Mouse (Mus musculus) MEL (cell line): ENCODE measurements around the gene Gm28374. TPM values are rescaled to one million over a fixed set of nuclear protein-coding genes. Genes with fewer than 3 reads are reported as not detected.

Experiments used
- DNase-seq: peaks from one replicate; pipeline ENCODE4 v3.0.0; 2011; ENCODE audit warnings: low read depth, low spot score
- H3K27ac ChIP-seq: 2 replicates; pipeline ENCODE4 v1.5.1; 2012; ENCODE audit warnings: low read depth, mild to moderate bottlenecking, control low read depth, low read length, moderate library complexity; ENCODE audit not compliant: control insufficient read depth
- H3K27me3 ChIP-seq, 2 experiments: fragments of 150-350 bp in 1 of 2; sonication (generic) in 1 of 2; 2 replicates each; pipeline ENCODE4 v1.6.1; 2012; ENCODE audit warnings: low read length in 2 of 2, mild to moderate bottlenecking in 2 of 2, improper control_type of control experiment in 1 of 2, moderate library complexity in 1 of 2; ENCODE audit not compliant: insufficient read depth in 2 of 2, control insufficient read depth in 1 of 2
- H3K36me3 ChIP-seq, 2 experiments: 2 replicates each; pipeline ENCODE4 v1.6.1; 2012 to 2014; ENCODE audit warnings: low read length in 2 of 2, improper control_type of control experiment in 1 of 2, inconsistent platforms in 1 of 2, mild to moderate bottlenecking in 1 of 2; ENCODE audit not compliant: insufficient read depth in 2 of 2, control insufficient read depth in 1 of 2
- H3K4me1 ChIP-seq, 2 experiments: fragments of 150-350 bp in 1 of 2; sonication (generic) in 1 of 2; 2 replicates each; pipeline ENCODE4 v1.6.1; 2012; ENCODE audit warnings: low read length in 2 of 2, improper control_type of control experiment in 1 of 2, mild to moderate bottlenecking in 1 of 2; ENCODE audit not compliant: insufficient read depth in 2 of 2, control insufficient read depth in 1 of 2
- H3K4me3 ChIP-seq, 2 experiments: fragments of 150-350 bp in 1 of 2; sonication (generic) in 1 of 2; 2 replicates each; pipeline ENCODE4 v1.5.1; 2012; ENCODE audit warnings: low read depth in 2 of 2, low read length in 2 of 2, mild to moderate bottlenecking in 2 of 2, moderate library complexity in 2 of 2, control low read depth in 1 of 2, improper control_type of control experiment in 1 of 2; ENCODE audit not compliant: control insufficient read depth in 1 of 2, insufficient read depth in 1 of 2
- H3K79me2 ChIP-seq: 2 replicates; pipeline ENCODE4 v1.6.1; 2012; ENCODE audit warnings: mild to moderate bottlenecking, low read length, moderate library complexity; ENCODE audit not compliant: control insufficient read depth, poor library complexity, insufficient read depth
- H3K9ac ChIP-seq: 2 replicates; pipeline ENCODE4 v1.6.1; 2012; ENCODE audit warnings: low read depth, mild to moderate bottlenecking, control low read depth, low read length, moderate library complexity; ENCODE audit not compliant: control insufficient read depth, poor library complexity, severe bottlenecking
- H3K9me3 ChIP-seq: fragments of 150-350 bp; sonication (generic); replicated peaks from 2 replicates; pipeline ENCODE4 v1.6.1; 2012; ENCODE audit warnings: mild to moderate bottlenecking, low read length, improper control_type of control experiment, moderate library complexity; ENCODE audit not compliant: insufficient read depth
- CHD2 ChIP-seq: IDR thresholded peaks from 2 replicates; pipeline ENCODE4 v1.6.1; 2011; ENCODE audit warnings: low read length, improper control_type of control experiment
- E2F4 ChIP-seq: IDR thresholded peaks from 2 replicates; pipeline ENCODE4 v1.6.1; 2011; ENCODE audit warnings: low read depth, low read length, improper control_type of control experiment, borderline replicate concordance
- ELF1 ChIP-seq: IDR thresholded peaks from 2 replicates; pipeline ENCODE4 v1.6.1; 2014; ENCODE audit warnings: low read depth, mild to moderate bottlenecking, inconsistent platforms, low read length, improper control_type of control experiment, moderate library complexity
- EP300 ChIP-seq, 2 experiments: IDR thresholded peaks; 2 replicates each; pipeline ENCODE4 v1.6.1; 2011; ENCODE audit warnings: improper control_type of control experiment in 2 of 2, low read length in 2 of 2, low read depth in 1 of 2, mild to moderate bottlenecking in 1 of 2
- ETS1 ChIP-seq: IDR thresholded peaks from 2 replicates; pipeline ENCODE4 v1.6.1; 2012; ENCODE audit warnings: low read depth, mild to moderate bottlenecking, inconsistent platforms, low read length, improper control_type of control experiment, moderate library complexity
- GABPA ChIP-seq: IDR thresholded peaks from 2 replicates; pipeline ENCODE4 v1.6.1; 2012; ENCODE audit warnings: low read depth, mild to moderate bottlenecking, inconsistent platforms, low read length, improper control_type of control experiment, moderate library complexity
- HCFC1 ChIP-seq: IDR thresholded peaks from 2 replicates; pipeline ENCODE4 v1.6.1; 2012; ENCODE audit warnings: low read depth, mild to moderate bottlenecking, inconsistent platforms, low read length, improper control_type of control experiment, moderate library complexity
- KAT2A ChIP-seq: conservative IDR thresholded peaks from 2 replicates; pipeline ENCODE4 v1.6.1; 2012; ENCODE audit warnings: low read depth, low read length, improper control_type of control experiment, inconsistent platforms
- MAX ChIP-seq: IDR thresholded peaks from 2 replicates; pipeline ENCODE4 v1.6.1; 2011; ENCODE audit warnings: low read length, improper control_type of control experiment
- MXI1 ChIP-seq: IDR thresholded peaks from 2 replicates; pipeline ENCODE4 v1.6.1; 2011; ENCODE audit warnings: mild to moderate bottlenecking, low read depth, low read length, improper control_type of control experiment
- MYB ChIP-seq: IDR thresholded peaks from 2 replicates; pipeline ENCODE4 v1.6.1; 2011; ENCODE audit warnings: mild to moderate bottlenecking, low read depth, low read length, improper control_type of control experiment
- POLR2A ChIP-seq, 2 experiments: IDR thresholded peaks; 2 replicates each; pipeline ENCODE4 v1.6.1; 2011 to 2012; ENCODE audit warnings: low read length in 2 of 2, mild to moderate bottlenecking in 2 of 2, control low read depth in 1 of 2, improper control_type of control experiment in 1 of 2, low read depth in 1 of 2, moderate library complexity in 1 of 2; ENCODE audit not compliant: control insufficient read depth in 1 of 2, insufficient read depth in 1 of 2, poor library complexity in 1 of 2
- POLR2AphosphoS5 ChIP-seq: IDR thresholded peaks from 2 replicates; pipeline ENCODE4 v1.6.1; 2012; ENCODE audit warnings: low read depth, borderline replicate concordance, mild to moderate bottlenecking, inconsistent platforms, low read length, moderate library complexity, mixed read lengths
- RCOR1 ChIP-seq: IDR thresholded peaks from 2 replicates; pipeline ENCODE4 v1.6.1; 2012; ENCODE audit warnings: low read depth, mild to moderate bottlenecking, inconsistent platforms, low read length, improper control_type of control experiment
- SIN3A ChIP-seq: IDR thresholded peaks from 2 replicates; pipeline ENCODE4 v1.6.1; 2012; ENCODE audit warnings: low read length, improper control_type of control experiment, inconsistent platforms
- TBP ChIP-seq: IDR thresholded peaks from 2 replicates; pipeline ENCODE4 v1.8.0; 2011; ENCODE audit warnings: low read depth, low read length, improper control_type of control experiment
- UBTF ChIP-seq: IDR thresholded peaks from 2 replicates; pipeline ENCODE4 v1.6.1; 2012; ENCODE audit warnings: low read depth, mild to moderate bottlenecking, inconsistent platforms, low read length, improper control_type of control experiment, moderate library complexity, borderline replicate concordance; ENCODE audit not compliant: insufficient read depth
- USF2 ChIP-seq, 2 experiments: IDR thresholded peaks; 2 replicates each; pipeline ENCODE4 v1.6.1; 2011 to 2012; ENCODE audit warnings: improper control_type of control experiment in 2 of 2, low read length in 2 of 2, borderline replicate concordance in 1 of 2, inconsistent platforms in 1 of 2, low read depth in 1 of 2, mild to moderate bottlenecking in 1 of 2; ENCODE audit not compliant: insufficient read depth in 1 of 2
- ZC3H11A ChIP-seq: IDR thresholded peaks from 2 replicates; pipeline ENCODE4 v1.6.1; 2012; ENCODE audit warnings: low read depth, mild to moderate bottlenecking, inconsistent platforms, low read length, improper control_type of control experiment
- ZKSCAN1 ChIP-seq: IDR thresholded peaks from 2 replicates; pipeline ENCODE4 v1.6.1; 2012; ENCODE audit warnings: low read depth, mild to moderate bottlenecking, inconsistent platforms, low read length, improper control_type of control experiment, moderate library complexity
- ZNF384 ChIP-seq: IDR thresholded peaks from 2 replicates; pipeline ENCODE4 v1.6.1; 2012; ENCODE audit warnings: low read depth, mild to moderate bottlenecking, inconsistent platforms, low read length, improper control_type of control experiment
- polyA plus RNA-seq, 2 experiments: library from polyadenylated mRNA; stranded (reverse) in 1 of 2; unstranded in 1 of 2; fragments of >175 nt in 1 of 2; fragments of >200 nt in 1 of 2; gene quantifications; 2 replicates each; pipeline versions ENCODE4 v1.2.1 to v1.2.4; 2012; ENCODE audit warnings: low replicate concordance in 2 of 2, low read depth in 1 of 2; ENCODE audit not compliant: insufficient read length in 2 of 2, insufficient read depth in 1 of 2, missing spikeins in 1 of 2
- total RNA-seq: library from RNA; depleted of rRNA; stranded (reverse); fragments of 300-350 nt; gene quantifications from 2 replicates; pipeline ENCODE4 v1.2.3, GENCODE M21; 2012

The Gm28374 gene
- total and polyA plus RNA-seq, 3 experiments, result 0.42 to 0.46 TPM; not detected in 1

GRCm38 (mm10) chr19:6123330-6123729 lies 41.3 kb upstream of the Gm28374 start (continued):
- TF ChIP-seq MAX, result no peak
- no peak for TF ChIP-seq UBTF

GRCm38 (mm10) chr19:6121761-6122160 lies 39.7 kb upstream of the Gm28374 start:
- H3K4me3 ChIP-seq, result no peak overlapping the region
- H3K4me1 ChIP-seq, result peaks cover under 1 to 4% of the 10 kb centered on the region in 2 experiments; a peak in 3 of 4 replicates
- no peak for TF ChIP-seq MXI1
- no peak for TF ChIP-seq EP300 (IDR thresholded peaks at IDR 0.05; ENCODE audit: low read depth in 1 of 2, low read length in 2 of 2)
- TF ChIP-seq ZC3H11A, result no peak
- no peak for TF ChIP-seq HCFC1
- TF ChIP-seq SIN3A, result no peak
- no peak for TF ChIP-seq ZNF384
- TF ChIP-seq RCOR1, result no peak
- no peak for TF ChIP-seq KAT2A
- TF ChIP-seq E2F4, result no peak
- no peak for TF ChIP-seq USF2 (IDR thresholded peaks at IDR 0.05; ENCODE audit: borderline replicate concordance in 1 of 2, insufficient read depth in 1 of 2, low read depth in 1 of 2, low read length in 2 of 2)
- no peak for TF ChIP-seq CHD2
- no peak for TF ChIP-seq ZKSCAN1
- no peak for TF ChIP-seq POLR2AphosphoS5
- TF ChIP-seq MYB, result no peak
- no peak for TF ChIP-seq ELF1
- no peak for TF ChIP-seq GABPA
- no peak for TF ChIP-seq POLR2A (IDR thresholded peaks at IDR 0.05; ENCODE audit: control insufficient read depth in 1 of 2, insufficient read depth in 1 of 2, low read depth in 1 of 2, low read length in 2 of 2, poor library complexity in 1 of 2)
- no peak for TF ChIP-seq TBP
- H3K79me2 ChIP-seq, result peaks cover 15% of the 10 kb centered on the region
- no peak overlapping the region for H3K27ac ChIP-seq
- DNase-seq, result no peak
- no peaks in the 10 kb centered on the region for H3K9me3 ChIP-seq
- H3K36me3 ChIP-seq, result peaks cover 0 to 7% of the 10 kb centered on the region in 2 experiments; a peak in 2 of 4 replicates
- H3K27me3 ChIP-seq, result no peaks in the 10 kb centered on the region
- no peak overlapping the region for H3K9ac ChIP-seq

- Histone ChIP-seq H3K27me3 (no peaks in the 10 kb centered on the region), H3K79me2 (peaks cover 22% of the 10 kb centered on the region), H3K9ac (peak overlapping the region; percentile 48), H3K4me3 (peak overlapping the region; percentile 60 to 74)
- TF ChIP-seq ETS1 (0 out of 2 replicates have a peak, but pooled peaks have one; percentile 1), E2F4 (no peak)
- TF ChIP-seq, all 39 proteins: peak for 1
- H3K4me1 ChIP-seq, result peaks cover 2 to 10% of the 10 kb centered on the region in 2 experiments; a peak in 2 of 4 replicates
- peak; percentile 40 for DNase-seq
- peaks cover 0 to 10% of the 10 kb centered on the region in 2 experiments; a peak in 2 of 4 replicates for H3K36me3 ChIP-seq
- peak overlapping the region; percentile 47 for H3K27ac ChIP-seq
- no peaks in the 10 kb centered on the region for H3K9me3 ChIP-seq
These were observed 36.7 kb upstream of the Gm28374 start for GRCm38 (mm10) chr19:6118677-6119185.
